Mouse (Mus musculus) adrenal gland, adult 18-20 months (tissue): ENCODE data around the gene Nt5c. TPM values are rescaled to one million over a fixed set of nuclear protein-coding genes. Genes with fewer than 3 reads are reported as not detected.
A peak's percentile ranks its signal among the peaks of the same experiment; 100 is the strongest.
"Not testable (repeated sequence)": the region's sequence is repeated elsewhere in the genome, so short reads cannot be mapped to it uniquely, and the experiment has no call there.

ENCODE experiments used
- DNase-seq, 2 experiments: peaks; one replicate each; pipeline ENCODE4 v3.0.0; 2021 to 2022; ENCODE audit warnings: low spot score in 2 of 2
- total RNA-seq, 2 experiments: library from RNA; stranded (reverse); gene quantifications; 1 replicate in 1 of 2; 2 replicates in 1 of 2; pipeline ENCODE4 v1.2.3; 2021

The Nt5c gene
- total RNA-seq, 2 experiments from 2014 or later: 68.7 to 154 TPM

GRCm38 (mm10) chr11:115512004-115512403 is 20.3 kb upstream of the Nt5c start:
- DNase-seq: no peak

GRCm38 (mm10) chr11:115511121-115511520 is 19.5 kb upstream of the Nt5c start:
- DNase-seq: no peak

DNA sequence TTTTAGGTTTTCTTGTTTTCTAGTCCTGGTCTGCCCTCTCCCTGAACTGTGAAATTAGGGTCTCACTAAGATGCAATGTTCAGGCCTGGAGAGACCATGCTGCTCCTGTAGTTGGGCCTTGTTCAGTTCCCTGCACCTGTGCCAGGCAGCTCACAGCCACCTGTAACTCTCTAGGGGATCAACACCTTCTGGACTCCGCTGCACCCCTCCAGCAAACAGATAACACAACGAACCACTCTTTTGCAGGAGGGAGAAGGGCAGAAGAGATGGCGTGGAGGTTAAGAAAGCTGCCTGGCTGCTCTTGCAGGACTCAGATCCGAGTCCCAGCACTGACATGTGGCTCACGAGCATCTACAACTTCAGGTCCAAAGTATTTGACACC is 18.8 kb upstream of the Nt5c start:
- DNase-seq: no peak

DNA sequence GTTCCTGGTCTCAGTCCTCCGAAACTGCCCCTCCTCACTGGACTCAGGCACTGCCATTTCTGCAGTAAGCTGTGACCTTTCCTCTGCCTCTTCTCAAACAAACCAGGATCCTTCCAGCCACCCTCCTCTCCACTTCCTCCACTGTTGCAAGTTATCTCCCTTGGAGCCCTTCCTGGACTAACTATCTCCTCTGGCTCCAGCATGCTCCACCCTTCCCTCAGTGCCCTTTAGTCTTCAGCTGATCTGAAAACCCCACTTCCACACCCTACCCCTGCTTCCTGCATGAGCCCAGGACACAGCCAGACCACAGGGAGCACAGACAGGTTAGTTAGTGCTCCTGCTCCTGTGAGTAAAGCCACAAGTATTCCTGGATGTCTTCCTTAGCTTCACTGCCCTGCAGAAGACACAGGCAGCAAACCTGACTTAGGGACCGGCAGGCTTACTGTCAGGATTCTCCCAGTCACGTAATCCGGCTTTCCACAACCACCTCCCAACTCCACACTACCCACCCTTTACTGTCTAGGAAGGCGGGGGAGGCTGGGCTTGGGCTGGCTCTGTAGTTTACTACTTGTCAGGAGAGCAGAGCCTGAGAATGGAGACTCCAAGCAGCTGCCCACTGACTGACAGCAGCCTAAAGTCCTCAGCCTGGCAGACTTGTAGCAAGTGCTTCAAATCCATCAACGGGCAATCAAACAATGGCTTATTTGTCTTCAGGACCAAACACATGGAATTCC is 18.3 kb upstream of the Nt5c start:
- no peak for DNase-seq

DNA sequence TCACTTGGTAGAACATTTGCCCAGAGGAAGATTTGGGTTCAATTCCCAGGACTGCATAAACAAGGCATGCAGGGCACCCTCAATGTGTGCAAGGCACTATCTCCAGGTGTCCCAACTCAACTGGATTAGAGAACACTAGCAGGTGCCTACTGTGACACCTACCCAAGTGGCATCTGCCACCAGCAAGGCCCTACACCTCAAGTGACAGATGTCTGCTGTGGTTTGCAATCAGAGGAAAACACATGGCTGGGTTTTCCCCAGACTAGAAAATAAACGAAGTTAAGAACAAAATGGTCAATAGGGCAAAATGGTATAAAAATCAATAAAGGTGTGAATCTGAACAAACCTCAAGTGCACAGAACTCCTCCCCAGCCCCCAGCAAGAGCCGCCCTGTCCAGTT is 16.4 kb upstream of the Nt5c start:
- DNase-seq: no peak

GRCm38 (mm10) chr11:115506586-115506985 is 14.9 kb upstream of the Nt5c start:
- DNase-seq: no peak

- no peak for DNase-seq
Observed at GRCm38 (mm10) chr11:115502636-115503035, 11.0 kb upstream of the Nt5c start.

DNA sequence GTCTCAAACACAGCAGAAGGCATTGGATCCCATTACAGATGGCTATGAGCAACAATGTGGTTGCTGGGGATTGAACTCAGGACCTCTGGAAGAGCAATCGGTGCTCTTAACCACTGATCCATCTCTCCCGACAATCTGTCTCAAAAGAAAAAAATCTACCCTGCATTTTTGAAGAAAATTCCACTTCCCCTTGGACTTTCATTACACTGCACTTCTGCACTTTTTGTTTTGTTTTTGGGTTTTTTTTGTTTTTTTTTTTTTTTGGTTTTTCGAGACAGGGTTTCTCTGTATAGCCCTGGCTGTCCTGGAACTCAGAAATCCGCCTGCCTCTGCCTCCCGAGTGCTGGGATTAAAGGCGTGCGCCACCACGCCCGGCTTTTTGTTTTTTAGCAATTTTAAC is 4.9 kb upstream of the Nt5c start:
- DNase-seq: not testable (repeated sequence)

- no peak for DNase-seq
Observed at GRCm38 (mm10) chr11:115492387-115492786, 725 bp upstream of the Nt5c start.

- peak; percentile 34 to 39 for DNase-seq
Observed at GRCm38 (mm10) chr11:115490441-115491355, 964 bp downstream of the Nt5c start.

DNA sequence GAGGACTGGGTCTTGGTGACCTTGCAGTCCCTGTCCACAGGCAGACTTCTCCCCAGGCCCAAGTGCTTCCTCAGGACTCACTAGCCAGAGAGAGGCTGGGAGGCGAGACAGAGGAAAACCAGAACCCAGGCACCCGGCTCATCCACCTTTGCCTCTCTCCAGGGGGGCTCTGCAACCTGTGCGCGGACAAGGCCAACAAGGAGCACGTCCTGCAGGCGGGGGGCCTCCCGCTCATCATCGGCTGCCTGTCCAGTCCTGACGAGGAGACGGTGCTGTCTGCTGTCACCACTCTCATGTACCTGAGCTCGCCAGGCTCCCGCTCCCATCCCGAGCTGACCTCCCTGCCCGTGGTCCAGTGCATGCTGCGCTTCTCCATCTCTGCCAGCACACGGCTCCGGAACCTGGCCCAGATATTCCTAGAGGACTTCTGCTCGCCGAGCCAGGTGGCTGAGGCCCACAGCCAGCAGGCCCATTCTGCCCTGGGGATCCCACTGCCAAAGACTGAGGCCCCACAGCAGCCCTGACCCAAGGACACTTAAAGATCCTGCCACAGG is 3.0 kb downstream of the Nt5c start:
- DNase-seq: no peak

GRCm38 (mm10) chr11:115485155-115485554 is 6.5 kb downstream of the Nt5c start:
- DNase-seq: no peak

DNA sequence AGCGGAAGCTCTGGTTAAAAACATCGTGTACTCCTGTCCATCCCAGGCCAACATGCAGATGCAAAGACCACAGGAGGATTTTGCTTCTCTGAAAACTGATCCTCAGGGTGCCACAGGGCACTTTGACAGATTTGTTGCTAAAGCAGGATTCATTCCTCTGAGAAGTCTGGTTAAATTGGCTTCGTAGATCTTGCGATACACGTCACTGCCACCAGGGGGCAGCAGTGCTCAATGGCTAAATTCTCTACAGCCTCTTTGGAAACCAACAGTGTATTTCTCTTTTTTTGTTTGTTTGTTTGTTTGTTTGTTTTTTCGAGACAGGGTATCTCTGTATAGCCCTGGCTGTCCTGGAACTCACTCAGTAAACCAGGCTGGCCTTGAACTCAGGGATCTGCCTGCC is 7.9 kb downstream of the Nt5c start:
- DNase-seq: peak; percentile 80 to 85

DNA sequence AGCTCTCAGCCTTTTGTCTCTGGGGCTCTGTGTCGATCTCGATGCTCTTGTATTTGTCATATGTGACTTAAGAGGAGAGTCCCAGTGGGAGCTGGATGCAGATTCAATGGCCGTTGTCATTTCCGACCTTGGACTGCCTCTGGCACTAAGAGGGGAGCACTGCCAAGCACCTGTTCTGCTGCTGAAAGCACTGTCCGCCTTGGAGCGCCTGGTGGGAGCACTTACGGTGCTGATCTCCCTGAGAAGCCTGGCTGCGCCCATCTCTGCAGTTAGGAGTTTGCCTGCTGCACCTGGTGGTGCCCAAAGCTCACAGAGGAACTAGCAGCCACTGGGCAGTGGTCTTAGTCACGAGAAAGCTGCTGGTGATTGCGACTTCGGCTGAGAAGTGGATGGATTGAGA is 8.4 kb downstream of the Nt5c start:
- DNase-seq: no peak

DNA sequence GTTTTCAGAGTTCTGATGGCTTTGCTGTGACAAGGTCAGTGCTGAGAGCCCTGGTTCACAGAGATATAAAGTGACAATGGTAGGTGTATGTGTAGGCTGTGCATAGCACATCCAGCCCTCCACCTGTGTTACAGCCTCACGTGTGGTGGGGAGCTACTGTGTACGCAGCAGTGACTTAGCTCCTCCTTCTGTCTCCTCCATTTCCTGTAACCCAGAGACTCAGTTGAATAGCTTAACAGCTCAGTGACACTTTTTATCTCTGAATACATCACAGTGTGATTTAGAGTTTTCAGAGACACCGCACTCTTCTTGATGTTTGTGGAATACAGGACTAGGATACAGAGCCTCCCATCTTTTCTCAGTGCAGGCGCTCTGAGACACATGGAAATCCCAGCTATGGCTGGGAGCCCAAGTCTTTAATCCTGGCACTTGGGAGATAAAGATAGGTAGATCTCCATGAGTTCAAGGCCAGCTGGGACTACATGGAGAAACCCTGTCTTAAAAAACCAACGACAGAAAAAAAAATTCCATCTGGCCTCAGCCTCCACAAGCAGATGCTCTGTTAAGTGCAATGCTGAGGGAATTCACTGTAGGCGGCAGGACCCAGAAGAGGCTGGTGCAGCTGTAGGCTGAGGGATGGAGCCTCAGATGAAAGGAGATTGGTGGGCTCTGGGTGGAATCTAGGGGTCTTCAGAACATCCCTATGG is 10.0 kb downstream of the Nt5c start:
- no peak for DNase-seq

- no peak for DNase-seq
Observed at GRCm38 (mm10) chr11:115478296-115478938, 13.2 kb downstream of the Nt5c start.

DNA sequence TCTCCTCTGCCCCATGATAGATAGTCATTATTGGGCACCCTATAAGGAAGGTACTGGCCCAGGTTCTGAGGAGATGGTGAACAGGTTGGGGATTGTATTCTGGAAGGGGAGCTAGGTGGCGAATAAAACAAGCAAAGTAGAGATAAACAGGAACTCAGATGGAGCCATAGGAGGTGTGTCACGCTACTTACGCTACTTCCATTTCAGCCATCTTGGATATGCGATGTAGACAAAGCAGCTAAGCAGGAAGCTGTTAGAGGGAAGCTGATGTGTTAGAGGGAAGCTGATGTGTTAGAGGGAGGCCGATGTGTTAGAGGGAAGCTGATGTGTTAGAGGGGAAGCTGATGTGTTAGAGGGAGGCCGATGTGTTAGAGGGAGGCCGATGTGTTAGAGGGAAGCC is 14.3 kb downstream of the Nt5c start:
- not testable (repeated sequence) for DNase-seq

- DNase-seq: not testable (repeated sequence)
Observed at GRCm38 (mm10) chr11:115476630-115477029, 15.0 kb downstream of the Nt5c start.

GRCm38 (mm10) chr11:115475758-115476237 is 15.9 kb downstream of the Nt5c start:
- no peak for DNase-seq

- peak; percentile 93 to 95 for DNase-seq
Observed at GRCm38 (mm10) chr11:115475025-115475757, 16.5 kb downstream of the Nt5c start, which contains the start of gene Armc7. Gene Armc7 (plus strand): TSS chr11:115475667.
